Mouse (Mus musculus): ENCODE measurements at regions not wholly inside any gene's neighbourhood (a gene's known extent, or its start where the extent isn't known, plus 50 kb on each side); places are given as distances from the start of the nearest gene placed in this dataset.

DNA sequence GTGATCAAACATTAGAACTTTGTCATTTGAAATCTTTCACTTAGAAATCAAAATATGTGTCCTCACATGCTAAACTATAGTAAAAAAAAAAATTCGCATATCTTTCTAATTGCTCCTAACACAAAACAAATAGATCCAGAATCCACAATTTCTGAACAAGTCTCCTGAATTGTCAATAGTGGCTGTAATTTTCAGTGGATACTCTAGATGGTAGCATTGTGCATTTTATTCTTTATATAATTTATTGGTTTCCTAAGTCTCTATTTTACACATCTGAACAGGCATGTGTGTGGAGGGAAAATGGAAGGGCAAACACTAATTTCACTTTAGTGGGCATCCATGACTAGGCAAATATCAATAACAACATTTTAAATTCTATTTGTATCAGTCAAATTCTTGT lies 63.7 kb upstream of the Tnmd start:
- DNase-seq (ENCODE audit: low spot score): no peak

DNA sequence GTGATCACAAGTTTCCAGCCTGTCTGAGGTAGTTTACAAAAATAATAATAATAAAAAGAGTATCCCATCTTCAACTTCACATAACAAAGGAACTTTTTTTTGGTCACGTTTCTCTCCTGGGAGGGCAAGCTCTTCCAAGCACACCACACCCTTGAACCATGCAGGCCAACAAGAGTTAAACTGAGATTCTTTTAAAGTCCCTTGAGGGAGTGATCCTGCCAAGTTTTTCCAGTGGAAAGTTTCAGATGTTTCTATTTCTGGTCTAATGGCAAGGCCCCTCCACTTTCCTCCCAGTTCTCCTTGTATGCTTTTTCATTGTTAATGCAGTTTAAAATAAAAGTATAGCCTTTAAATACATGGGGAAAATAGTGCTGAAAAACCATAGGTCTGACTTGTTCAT lies 65.2 kb upstream of the Pcdh19 start:
- peak; percentile 52 for DNase-seq (ENCODE audit: low spot score)

DNA sequence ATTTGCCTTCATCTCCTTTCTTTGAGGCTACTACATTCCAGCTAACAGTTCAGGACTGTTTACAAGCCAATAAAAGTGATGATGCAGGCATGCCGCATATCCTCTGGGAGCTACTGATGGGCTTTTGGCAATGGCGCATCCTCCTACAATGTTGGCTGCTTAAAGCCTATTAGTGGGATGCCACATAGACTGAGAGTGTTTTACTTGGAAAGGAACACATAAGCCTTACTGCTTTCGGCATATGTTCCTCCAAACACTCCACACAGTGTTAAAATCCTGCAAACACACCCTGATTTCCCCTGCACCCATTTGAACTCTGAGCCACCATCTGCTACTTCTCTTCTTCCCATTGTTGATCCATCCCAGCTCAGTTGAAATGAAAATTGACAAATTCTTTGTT lies 63.4 kb upstream of the Pcdh19 start:
- DNase-seq (ENCODE audit: low spot score): peak; percentile 2

DNA sequence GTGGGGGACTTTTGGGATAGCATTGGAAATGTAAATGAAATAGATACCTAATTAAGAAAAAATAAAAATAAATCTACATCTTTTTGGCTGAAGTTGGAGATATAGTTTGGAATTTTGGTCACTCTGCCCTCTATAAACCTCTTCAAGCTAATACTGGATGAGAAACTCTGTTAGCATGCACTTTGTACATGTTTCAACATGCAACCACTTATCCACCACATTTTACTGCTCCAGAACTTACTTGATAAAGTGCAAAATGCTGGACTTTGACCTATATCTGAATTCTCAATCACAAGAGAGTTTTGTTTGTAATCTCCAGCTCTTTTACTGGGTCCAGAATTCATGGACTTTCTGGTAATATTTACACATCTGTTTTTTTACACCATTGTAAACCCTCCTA lies 54.7 kb upstream of the Pcdh19 start:
- no peak for DNase-seq (ENCODE audit: low spot score)

DNA sequence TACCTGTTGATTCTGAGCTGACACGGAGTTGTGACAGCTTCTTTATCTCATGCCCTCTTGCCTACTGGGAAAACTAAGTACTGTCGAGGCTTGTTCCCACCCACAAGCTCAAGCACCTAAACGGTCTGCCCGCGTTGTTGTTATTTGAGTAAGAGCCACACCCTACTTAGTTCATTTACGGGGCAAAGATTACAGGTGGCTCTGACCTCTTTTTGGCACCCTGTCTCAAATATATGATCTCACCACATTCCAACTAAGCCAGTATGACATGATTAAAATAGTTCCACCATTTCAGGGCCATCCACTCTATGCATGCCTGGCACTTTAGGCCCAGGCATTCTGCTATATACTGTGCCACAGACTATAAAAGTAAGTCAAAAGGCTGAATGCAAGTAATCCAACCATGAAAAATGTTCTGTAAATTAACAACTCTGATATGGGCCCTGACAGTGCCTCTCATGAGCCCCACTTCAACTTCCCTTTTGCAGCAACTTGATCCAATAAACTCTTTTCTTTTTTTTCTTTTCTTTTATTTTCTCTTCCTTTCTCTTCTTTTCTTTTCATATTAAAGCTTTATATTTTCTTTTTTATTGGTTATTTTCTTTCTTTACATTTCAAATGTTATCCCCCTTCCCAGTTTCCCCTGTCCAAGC lies 50.3 kb upstream of the Pcdh19 start:
- no peak for DNase-seq (ENCODE audit: low spot score)
